Mouse (Mus musculus): ENCODE measurements around the gene Cacng3. TPM values are rescaled to one million over a fixed set of nuclear protein-coding genes. Genes with fewer than 3 reads are reported as not detected.

Gene Cacng3
- polyA plus RNA-seq, 1 experiment = not detected

DNA sequence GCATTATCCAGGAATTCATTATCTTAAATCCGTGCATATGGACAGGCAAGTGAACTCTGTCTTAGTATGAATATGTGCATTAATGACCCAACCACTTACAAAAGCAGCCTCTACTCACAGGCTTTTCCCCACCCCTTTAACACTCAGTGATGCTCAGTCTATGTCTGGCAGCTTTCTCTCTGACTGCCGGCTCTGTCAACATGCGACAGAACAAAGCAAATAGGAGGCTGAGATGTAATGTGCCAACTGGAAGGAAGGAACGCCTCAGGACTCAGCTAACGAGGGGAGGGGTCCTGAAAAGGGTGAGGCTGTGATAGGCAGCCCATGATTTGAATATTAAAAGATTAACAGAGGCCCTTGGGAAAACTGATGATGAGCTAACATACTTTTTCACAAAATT is 68.2 kb downstream of the Cacng3 start:
- no peaks in the 10 kb centered on the region for H3K27me3 ChIP-seq (ENCODE audit: control insufficient read depth)
- no peak overlapping the region for H3K4me3 ChIP-seq (replicated peaks)
- H3K9me3 ChIP-seq (ENCODE audit: control insufficient read depth, low read length) = no peaks in the 10 kb centered on the region
- H3K4me1 ChIP-seq (ENCODE audit: control insufficient read depth) = no peaks in the 10 kb centered on the region
- no peaks in the 10 kb centered on the region for H3K36me3 ChIP-seq (ENCODE audit: control insufficient read depth)
- no peak for TF ChIP-seq GATA1 (IDR thresholded peaks at IDR 0.05; ENCODE audit: low read length)
- TF ChIP-seq TAL1 (IDR thresholded peaks at IDR 0.05; ENCODE audit: low read length) = no peak

GRCm38 (mm10) chr7:122740663-122741062 is 70.4 kb downstream of the Cacng3 start:
- TF ChIP-seq GATA1 (IDR thresholded peaks at IDR 0.05; ENCODE audit: low read length) = no peak
- no peak for TF ChIP-seq TAL1 (IDR thresholded peaks at IDR 0.05; ENCODE audit: low read length)
- Histone ChIP-seq H3K4me3 (replicated peaks) (no peak overlapping the region), H3K9me3 (ENCODE audit: control insufficient read depth, low read length) (no peaks in the 10 kb centered on the region), H3K4me1 (ENCODE audit: control insufficient read depth) (no peaks in the 10 kb centered on the region), H3K36me3 (ENCODE audit: control insufficient read depth) (no peaks in the 10 kb centered on the region), H3K27me3 (ENCODE audit: control insufficient read depth) (no peaks in the 10 kb centered on the region)

DNA sequence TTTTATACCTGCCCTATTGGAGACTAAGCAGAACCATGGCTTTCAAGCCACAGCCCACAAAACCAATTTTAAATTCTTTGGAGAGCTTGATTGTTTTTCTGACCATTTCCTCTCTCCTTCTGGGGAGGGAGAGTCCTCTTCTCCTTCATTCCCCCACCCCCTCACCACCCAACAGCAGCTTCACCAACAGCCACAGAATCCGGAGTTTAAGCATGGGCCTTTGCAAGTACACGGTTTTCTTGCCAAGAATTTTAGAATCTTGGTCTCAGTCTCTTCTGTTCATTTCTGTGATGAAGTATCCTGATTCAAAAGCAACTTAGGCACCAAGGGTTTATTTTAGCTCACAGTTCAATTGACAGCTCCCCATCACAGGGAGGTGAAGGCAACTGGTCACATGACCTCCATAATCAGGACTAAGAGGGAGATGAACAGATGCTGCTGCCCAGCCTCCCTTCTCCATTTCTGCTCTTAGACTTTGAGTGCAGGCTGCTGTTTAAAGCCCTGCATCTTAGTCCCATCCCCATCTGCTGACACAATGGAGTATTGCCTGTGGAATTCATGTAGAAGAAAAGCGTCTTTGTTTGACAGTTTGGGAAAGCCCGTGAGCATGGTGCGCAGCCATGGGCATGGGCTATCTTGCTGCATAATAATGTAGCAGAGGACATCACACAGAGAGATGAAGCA is 85.8 kb downstream of the Cacng3 start:
- H3K9me3 ChIP-seq (ENCODE audit: control insufficient read depth, low read length) = 0 out of 2 replicates have a peak, but pooled peaks cover 2% of the 10 kb centered on the region
- no peaks in the 10 kb centered on the region for H3K36me3 ChIP-seq (ENCODE audit: control insufficient read depth)
- no peaks in the 10 kb centered on the region for H3K27me3 ChIP-seq (ENCODE audit: control insufficient read depth)
- no peaks in the 10 kb centered on the region for H3K4me1 ChIP-seq (ENCODE audit: control insufficient read depth)
- no peak overlapping the region for H3K4me3 ChIP-seq (replicated peaks)
- no peak for TF ChIP-seq GATA1 (IDR thresholded peaks at IDR 0.05; ENCODE audit: low read length)
- no peak for TF ChIP-seq TAL1 (IDR thresholded peaks at IDR 0.05; ENCODE audit: low read length)

DNA sequence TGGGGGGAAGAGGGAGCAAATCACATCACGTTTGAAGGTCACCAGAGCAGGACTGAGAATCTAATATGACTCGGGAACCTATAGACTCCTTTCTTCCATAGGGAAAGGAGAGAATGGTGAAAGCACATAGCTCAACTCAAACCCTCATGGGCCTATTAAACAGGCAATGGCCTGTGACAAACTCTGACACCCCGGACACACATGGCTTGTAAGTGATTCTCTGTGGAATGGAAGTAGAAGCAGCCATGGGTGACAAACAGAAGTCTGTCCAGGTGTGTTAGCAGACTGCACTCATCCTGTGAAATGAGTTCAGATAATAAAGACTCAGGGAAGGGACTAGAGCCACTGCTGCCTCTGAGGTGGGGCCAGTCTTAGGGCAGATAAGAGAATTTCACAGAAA is 88.4 kb downstream of the Cacng3 start:
- no peaks in the 10 kb centered on the region for H3K36me3 ChIP-seq (ENCODE audit: control insufficient read depth)
- TF ChIP-seq TAL1 (IDR thresholded peaks at IDR 0.05; ENCODE audit: low read length) (no peak), GATA1 (IDR thresholded peaks at IDR 0.05; ENCODE audit: low read length) (no peak)
- H3K4me3 ChIP-seq (replicated peaks) = no peak overlapping the region
- peaks cover 10% of the 10 kb centered on the region for H3K9me3 ChIP-seq (ENCODE audit: control insufficient read depth, low read length)
- no peaks in the 10 kb centered on the region for H3K27me3 ChIP-seq (ENCODE audit: control insufficient read depth)
- H3K4me1 ChIP-seq (ENCODE audit: control insufficient read depth) = no peaks in the 10 kb centered on the region

GRCm38 (mm10) chr7:122764506-122764905 is 94.2 kb downstream of the Cacng3 start:
- TF ChIP-seq TAL1 (IDR thresholded peaks at IDR 0.05; ENCODE audit: low read length) = no peak
- TF ChIP-seq GATA1 (IDR thresholded peaks at IDR 0.05; ENCODE audit: low read length) = no peak
- no peaks in the 10 kb centered on the region for H3K36me3 ChIP-seq (ENCODE audit: control insufficient read depth)
- no peak overlapping the region for H3K4me3 ChIP-seq (replicated peaks)
- H3K27me3 ChIP-seq (ENCODE audit: control insufficient read depth) = no peaks in the 10 kb centered on the region
- no peaks in the 10 kb centered on the region for H3K4me1 ChIP-seq (ENCODE audit: control insufficient read depth)
- H3K9me3 ChIP-seq (ENCODE audit: control insufficient read depth, low read length) = peaks cover 10% of the 10 kb centered on the region

DNA sequence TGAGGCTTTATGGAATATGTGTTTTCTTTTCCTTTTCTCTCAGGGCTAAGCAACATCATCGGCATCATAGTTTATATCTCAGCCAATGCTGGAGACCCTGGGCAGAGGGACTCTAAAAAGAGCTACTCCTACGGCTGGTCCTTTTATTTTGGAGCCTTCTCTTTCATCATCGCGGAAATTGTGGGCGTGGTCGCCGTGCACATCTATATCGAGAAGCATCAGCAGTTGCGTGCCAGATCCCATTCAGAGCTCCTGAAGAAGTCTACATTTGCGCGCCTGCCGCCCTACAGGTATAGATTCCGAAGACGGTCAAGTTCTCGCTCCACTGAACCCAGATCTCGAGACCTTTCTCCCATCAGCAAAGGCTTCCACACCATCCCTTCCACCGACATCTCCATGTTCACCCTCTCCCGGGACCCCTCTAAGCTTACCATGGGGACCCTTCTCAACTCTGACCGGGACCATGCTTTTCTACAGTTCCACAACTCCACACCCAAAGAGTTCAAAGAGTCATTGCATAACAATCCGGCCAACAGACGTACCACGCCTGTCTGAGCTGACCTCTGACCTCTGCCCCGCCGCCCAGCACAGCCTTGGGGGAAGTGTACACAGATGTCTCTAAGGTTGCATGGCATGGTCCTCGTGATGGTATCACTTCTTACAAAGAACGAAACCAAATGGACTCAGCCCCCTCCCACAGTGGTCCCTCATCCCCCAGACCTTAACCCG is 98.2 kb downstream of the Cacng3 start:
- Histone ChIP-seq H3K27me3 (ENCODE audit: control insufficient read depth) (no peaks in the 10 kb centered on the region), H3K4me3 (replicated peaks) (no peak overlapping the region), H3K4me1 (ENCODE audit: control insufficient read depth) (no peaks in the 10 kb centered on the region), H3K9me3 (ENCODE audit: control insufficient read depth, low read length) (no peaks in the 10 kb centered on the region), H3K36me3 (ENCODE audit: control insufficient read depth) (no peaks in the 10 kb centered on the region)
- TF ChIP-seq GATA1 (IDR thresholded peaks at IDR 0.05; ENCODE audit: low read length) (no peak), TAL1 (IDR thresholded peaks at IDR 0.05; ENCODE audit: low read length) (no peak)

DNA sequence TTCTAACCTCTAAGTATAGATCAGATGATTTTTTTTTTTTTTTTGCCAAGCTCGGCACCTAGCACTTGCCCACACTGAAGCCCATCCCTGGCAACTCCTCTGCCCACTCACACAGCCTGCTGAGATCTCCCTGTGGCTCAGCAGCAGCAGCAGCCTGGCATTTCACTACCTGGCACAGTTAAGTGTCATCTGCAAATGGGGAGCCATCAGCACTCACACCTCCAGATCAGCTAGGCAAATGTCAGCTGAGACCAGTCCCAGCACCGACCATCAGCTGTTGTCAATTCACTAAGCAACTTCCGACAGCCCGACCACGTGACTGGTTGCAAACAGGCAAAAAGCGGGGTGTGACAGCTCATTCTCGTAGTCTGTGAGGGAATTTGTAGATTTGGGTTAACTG is 109.3 kb downstream of the Cacng3 start:
- H3K36me3 ChIP-seq (ENCODE audit: control insufficient read depth) = no peaks in the 10 kb centered on the region
- TF ChIP-seq GATA1 (IDR thresholded peaks at IDR 0.05; ENCODE audit: low read length) (no peak), TAL1 (IDR thresholded peaks at IDR 0.05; ENCODE audit: low read length) (no peak)

GRCm38 (mm10) chr7:122789929-122790328 is 119.6 kb downstream of the Cacng3 start:
- no peaks in the 10 kb centered on the region for H3K27me3 ChIP-seq (ENCODE audit: control insufficient read depth)
- H3K36me3 ChIP-seq (ENCODE audit: control insufficient read depth) = no peaks in the 10 kb centered on the region
- no peaks in the 10 kb centered on the region for H3K9me3 ChIP-seq (ENCODE audit: control insufficient read depth, low read length)
- no peak overlapping the region for H3K4me3 ChIP-seq (replicated peaks)
- H3K4me1 ChIP-seq (ENCODE audit: control insufficient read depth) = no peaks in the 10 kb centered on the region
- TF ChIP-seq TAL1 (IDR thresholded peaks at IDR 0.05; ENCODE audit: low read length) (no peak), GATA1 (IDR thresholded peaks at IDR 0.05; ENCODE audit: low read length) (no peak)

More for the DNA sequence above, 109.3 kb downstream of the Cacng3 start:
- Histone ChIP-seq H3K27me3 (ENCODE audit: control insufficient read depth) (no peaks in the 10 kb centered on the region), H3K4me3 (replicated peaks) (no peak overlapping the region), H3K4me1 (ENCODE audit: control insufficient read depth) (no peaks in the 10 kb centered on the region), H3K9me3 (ENCODE audit: control insufficient read depth, low read length) (peaks cover 9% of the 10 kb centered on the region; the same call in 1 of the 2 replicates)

DNA sequence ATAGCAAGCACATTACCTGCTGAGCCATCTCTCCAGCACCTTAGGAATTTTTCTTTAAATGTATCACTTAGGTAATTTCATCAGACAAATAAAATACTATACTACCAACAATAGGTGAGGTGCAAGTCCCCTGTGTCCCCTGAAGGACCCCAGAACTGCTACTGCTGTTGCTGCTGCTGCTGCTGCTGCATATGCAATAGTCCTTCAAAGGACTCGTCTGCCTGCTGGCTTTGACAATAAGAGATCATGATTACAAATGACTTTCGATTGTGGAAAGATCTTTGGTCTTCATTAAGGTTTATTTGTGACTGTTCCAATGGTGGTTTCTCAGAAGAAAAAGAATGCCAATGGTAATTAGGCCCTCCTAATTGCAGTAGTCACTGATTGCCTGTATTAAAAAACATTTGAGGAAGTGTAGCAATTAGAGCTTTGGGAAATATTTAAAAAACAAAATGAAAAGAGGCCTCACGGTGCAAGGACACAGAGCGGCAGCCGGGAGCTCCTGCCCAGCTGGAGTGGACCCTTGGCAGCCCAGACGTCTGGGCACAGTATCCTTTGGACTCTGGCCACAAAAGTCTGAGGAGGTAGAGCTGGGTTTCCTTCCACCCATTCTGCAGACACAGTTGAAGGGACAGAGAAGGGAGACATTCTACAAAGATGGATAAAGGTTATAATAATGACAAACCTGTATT is 123.5 kb downstream of the Cacng3 start:
- no peaks in the 10 kb centered on the region for H3K36me3 ChIP-seq (ENCODE audit: control insufficient read depth)
- TF ChIP-seq GATA1 (IDR thresholded peaks at IDR 0.05; ENCODE audit: low read length) = no peak
- no peaks in the 10 kb centered on the region for H3K4me1 ChIP-seq (ENCODE audit: control insufficient read depth)
- no peak overlapping the region for H3K4me3 ChIP-seq (replicated peaks)
- H3K27me3 ChIP-seq (ENCODE audit: control insufficient read depth) = no peaks in the 10 kb centered on the region
- H3K9me3 ChIP-seq (ENCODE audit: control insufficient read depth, low read length) = no peaks in the 10 kb centered on the region

Data from erythroblast, embryonic 14.5 days (primary cell).